Mouse (Mus musculus): Measurements from ENCODE around the gene Mpnd. TPM values are rescaled to one million over a fixed set of nuclear protein-coding genes. Genes with fewer than 3 reads are reported as not detected.

The Mpnd gene
- total and polyA plus RNA-seq, 3 experiments, result 24.5 to 55.1 (median 26.8) TPM

GRCm38 (mm10) chr17:55961631-55962030 lies 43.9 kb upstream of the Mpnd start:
- Histone ChIP-seq H3K27me3 (replicated peaks) (no peaks in the 10 kb centered on the region), H3K36me3 (replicated peaks in 1 of 2; ENCODE audit: control insufficient read depth in 1 of 2, insufficient read depth in 1 of 2, low read length in 1 of 2) (peaks cover 46 to 71% of the 10 kb centered on the region in 2 experiments), H3K9ac (ENCODE audit: insufficient read depth, low read depth) (no peak overlapping the region), H3K9me3 (replicated peaks; ENCODE audit: low read length) (no peaks in the 10 kb centered on the region), H3K27ac (ENCODE audit: insufficient read depth, low read depth) (peak overlapping the region; percentile 8; the same call in 1 of the 2 replicates), H3K4me2 (ENCODE audit: insufficient read depth, low read depth, poor library complexity, severe bottlenecking) (no peak overlapping the region), H3K4me3 (replicated peaks in 1 of 3; ENCODE audit: low read depth in 2 of 3, low read length in 2 of 3, poor library complexity in 1 of 3) (no peak overlapping the region), H3K79me2 (replicated peaks; ENCODE audit: control insufficient read depth, extremely low read depth, insufficient read depth, poor library complexity, severe bottlenecking) (peaks cover 4% of the 10 kb centered on the region; the same call in 1 of the 2 replicates), H3K4me1 (ENCODE audit: control insufficient read depth in 1 of 2, insufficient read depth in 2 of 2) (peaks cover 19 to 37% of the 10 kb centered on the region in 2 experiments)
- DNase-seq (ENCODE audit: extremely low read depth), result no peak
- TF ChIP-seq BHLHE40 (IDR thresholded peaks at IDR 0.05; ENCODE audit: low read depth, low read length) (no peak), CHD1 (IDR thresholded peaks at IDR 0.05; ENCODE audit: low read depth, low read length) (no peak), NRF1 (IDR thresholded peaks at IDR 0.05; ENCODE audit: low read depth, low read length) (no peak), ZKSCAN1 (IDR thresholded peaks at IDR 0.05; ENCODE audit: borderline replicate concordance, low read depth, low read length) (no peak), E2F4 (IDR thresholded peaks at IDR 0.05; ENCODE audit: insufficient replicate concordance, low read depth, low read length) (no peak), MAFK (IDR thresholded peaks at IDR 0.05; ENCODE audit: insufficient replicate concordance, low read length) (no peak), POLR2A (IDR thresholded peaks at IDR 0.05; ENCODE audit: low read depth, low read length) (no peak), PAX5 (IDR thresholded peaks at IDR 0.05; ENCODE audit: low read length) (no peak), ETS1 (conservative IDR thresholded peaks at IDR 0.05; ENCODE audit: low read depth, low read length) (no peak), KAT2A (IDR thresholded peaks at IDR 0.05; ENCODE audit: insufficient replicate concordance, low read length) (no peak)
- in situ Hi-C loops (cut with MboI; ENCODE audit: low pct_ligation_motif_present, low pct_unique_long_range_greater_than_20kb, low sequenced_read_pairs), result no loop called here
- dilution Hi-C loops (cut with MboI; ENCODE audit: extremely low pct_ligation_motif_present, extremely low pct_unique_long_range_greater_than_20kb, low sequenced_read_pairs), result no loop called here

- Histone ChIP-seq H3K79me2 (replicated peaks; ENCODE audit: control insufficient read depth, extremely low read depth, insufficient read depth, poor library complexity, severe bottlenecking) (peaks cover 4% of the 10 kb centered on the region; the same call in 1 of the 2 replicates), H3K9me3 (replicated peaks; ENCODE audit: low read length) (no peaks in the 10 kb centered on the region), H3K4me1 (ENCODE audit: control insufficient read depth in 1 of 2, insufficient read depth in 2 of 2) (peaks cover 18 to 34% of the 10 kb centered on the region in 2 experiments), H3K4me2 (ENCODE audit: insufficient read depth, low read depth, poor library complexity, severe bottlenecking) (no peak overlapping the region), H3K27me3 (replicated peaks) (no peaks in the 10 kb centered on the region), H3K4me3 (replicated peaks in 1 of 3; ENCODE audit: low read depth in 2 of 3, low read length in 2 of 3, poor library complexity in 1 of 3) (no peak overlapping the region), H3K9ac (ENCODE audit: insufficient read depth, low read depth) (no peak overlapping the region), H3K36me3 (replicated peaks in 1 of 2; ENCODE audit: control insufficient read depth in 1 of 2, insufficient read depth in 1 of 2, low read length in 1 of 2) (peaks cover 54 to 75% of the 10 kb centered on the region in 2 experiments), H3K27ac (ENCODE audit: insufficient read depth, low read depth) (no peak overlapping the region)
- no peak for TF ChIP-seq RCOR1 (conservative IDR thresholded peaks at IDR 0.05; ENCODE audit: low read depth, low read length)
- TF ChIP-seq CHD2 (IDR thresholded peaks at IDR 0.05; ENCODE audit: low read length), result no peak
- TF ChIP-seq EP300 (IDR thresholded peaks at IDR 0.05; ENCODE audit: low read length), result no peak
- no peak for TF ChIP-seq MYC (IDR thresholded peaks at IDR 0.05; ENCODE audit: low read depth, low read length)
- no peak for TF ChIP-seq SMC3 (IDR thresholded peaks at IDR 0.05; ENCODE audit: low read depth, low read length)
- dilution Hi-C loops (cut with MboI; ENCODE audit: extremely low pct_ligation_motif_present, extremely low pct_unique_long_range_greater_than_20kb, low sequenced_read_pairs), result no loop called here
- DNase-seq (ENCODE audit: extremely low read depth), result no peak
- in situ Hi-C loops (cut with MboI; ENCODE audit: low pct_ligation_motif_present, low pct_unique_long_range_greater_than_20kb, low sequenced_read_pairs), result no loop called here
These were observed 42.3 kb upstream of the Mpnd start for GRCm38 (mm10) chr17:55963171-55963570.
